Mouse (Mus musculus): ENCODE data around the gene Cenpa. TPM values are rescaled to one million over a fixed set of nuclear protein-coding genes. Genes with fewer than 3 reads are reported as not detected.

Cenpa gene
- polyA plus RNA-seq, 1 experiment from 2014 or later, result 259 TPM

Small RNAs within 50 kb of the gene (microRNA-seq; reads per million reads assigned to microRNA genes)
- not detected for gene Mir5625

Other genes with a start within 250 kb of the Cenpa start
- 0.08 and 0.16 TPM in 2 replicates for gene Otof, start 204.8 kb upstream of the Cenpa start, polyA plus RNA-seq (2015; fragmentation: Nextera tagmentation; extraction: Ambion mirVana)
- not detected in 2 replicates for gene 1700001C02Rik, start 200.7 kb upstream of the Cenpa start, polyA plus RNA-seq (2015; fragmentation: Nextera tagmentation; extraction: Ambion mirVana)
- gene Cib4, start 120.9 kb upstream of the Cenpa start, polyA plus RNA-seq (2015; fragmentation: Nextera tagmentation; extraction: Ambion mirVana), result not detected in 2 replicates
- 28.9 and 29.1 TPM in 2 replicates for gene Kcnk3, start 78.6 kb upstream of the Cenpa start, polyA plus RNA-seq (2015; fragmentation: Nextera tagmentation; extraction: Ambion mirVana)
- 21.9 and 22.6 TPM in 2 replicates for gene Slc35f6, start 18.8 kb upstream of the Cenpa start, polyA plus RNA-seq (2015; fragmentation: Nextera tagmentation; extraction: Ambion mirVana)
- 2.4 and 3.8 TPM in 2 replicates for gene Dpysl5, start 44.8 kb downstream of the Cenpa start, polyA plus RNA-seq (2015; fragmentation: Nextera tagmentation; extraction: Ambion mirVana)
- 16.1 and 16.4 TPM in 2 replicates for gene Mapre3, start 147.9 kb downstream of the Cenpa start, polyA plus RNA-seq (2015; fragmentation: Nextera tagmentation; extraction: Ambion mirVana)
- 66.8 and 68.0 TPM in 2 replicates for gene Tmem214, start 201.2 kb downstream of the Cenpa start, polyA plus RNA-seq (2015; fragmentation: Nextera tagmentation; extraction: Ambion mirVana)
- 9.9 and 11.5 TPM in 2 replicates for gene Agbl5, start 221.9 kb downstream of the Cenpa start, polyA plus RNA-seq (2015; fragmentation: Nextera tagmentation; extraction: Ambion mirVana)
- 421 and 441 TPM in 2 replicates for gene Ost4, start 241.0 kb downstream of the Cenpa start, polyA plus RNA-seq (2015; fragmentation: Nextera tagmentation; extraction: Ambion mirVana)
- gene Emilin1, start 246.6 kb downstream of the Cenpa start, polyA plus RNA-seq (2015; fragmentation: Nextera tagmentation; extraction: Ambion mirVana), result 166 and 168 TPM in 2 replicates